Mouse (Mus musculus): ENCODE results near the gene Fosb.

The Fosb gene

GRCm38 (mm10) chr7:19307739-19308453, 2.0 kb downstream of the Fosb start:
- DNase-seq (ENCODE audit: extremely low read depth, insufficient read length, low spot score): peak; percentile 75

GRCm38 (mm10) chr7:19306819-19307738, 2.8 kb downstream of the Fosb start:
- peak; percentile 56 for DNase-seq (ENCODE audit: extremely low read depth, insufficient read length, low spot score)

GRCm38 (mm10) chr7:19305796-19306765, 3.8 kb downstream of the Fosb start:
- no peak for DNase-seq (ENCODE audit: extremely low read depth, insufficient read length, low spot score)

- DNase-seq (ENCODE audit: extremely low read depth, insufficient read length, low spot score): no peak
Measured at GRCm38 (mm10) chr7:19305413-19305735, 4.5 kb downstream of the Fosb start.

- no peak for DNase-seq (ENCODE audit: extremely low read depth, insufficient read length, low spot score)
Measured at GRCm38 (mm10) chr7:19304501-19305412, 5.1 kb downstream of the Fosb start.

GRCm38 (mm10) chr7:19303770-19304169, 6.1 kb downstream of the Fosb start:
- peak; percentile 71 for DNase-seq (ENCODE audit: extremely low read depth, insufficient read length, low spot score)

- no peak for DNase-seq (ENCODE audit: extremely low read depth, insufficient read length, low spot score)
Measured at GRCm38 (mm10) chr7:19303046-19303305, 6.9 kb downstream of the Fosb start.

GRCm38 (mm10) chr7:19302264-19303045, 7.4 kb downstream of the Fosb start:
- DNase-seq (ENCODE audit: extremely low read depth, insufficient read length, low spot score): no peak

- no peak for DNase-seq (ENCODE audit: extremely low read depth, insufficient read length, low spot score)
Measured at GRCm38 (mm10) chr7:19301461-19302263, 8.2 kb downstream of the Fosb start.

- peak; percentile 68 for DNase-seq (ENCODE audit: extremely low read depth, insufficient read length, low spot score)
Measured at GRCm38 (mm10) chr7:19300501-19301421, 9.1 kb downstream of the Fosb start.

- no peak for DNase-seq (ENCODE audit: extremely low read depth, insufficient read length, low spot score)
Measured at GRCm38 (mm10) chr7:19299194-19299593, 10.7 kb downstream of the Fosb start.

- DNase-seq (ENCODE audit: extremely low read depth, insufficient read length, low spot score): no peak
Measured at GRCm38 (mm10) chr7:19297794-19298193, 12.1 kb downstream of the Fosb start.

GRCm38 (mm10) chr7:19297034-19297433, 12.8 kb downstream of the Fosb start:
- no peak for DNase-seq (ENCODE audit: extremely low read depth, insufficient read length, low spot score)

GRCm38 (mm10) chr7:19295503-19296185, 14.2 kb downstream of the Fosb start:
- DNase-seq (ENCODE audit: extremely low read depth, insufficient read length, low spot score): peak; percentile 85

GRCm38 (mm10) chr7:19290969-19291596, 18.8 kb downstream of the Fosb start:
- no peak for DNase-seq (ENCODE audit: extremely low read depth, insufficient read length, low spot score)

GRCm38 (mm10) chr7:19284763-19285162, 25.1 kb downstream of the Fosb start:
- no peak for DNase-seq (ENCODE audit: extremely low read depth, insufficient read length, low spot score)

All from 3134 (cell line).